Mouse (Mus musculus) erythroid progenitor cell, adult 5-6 weeks (primary cell): Measurements from ENCODE around the gene Olfr420. TPM values are rescaled to one million over a fixed set of nuclear protein-coding genes. Genes with fewer than 3 reads are reported as not detected.

Experiments
- ATAC-seq: replicated peaks from 2 replicates; pipeline ENCODE4 v1.8.0; 2016; ENCODE audit warnings: moderate number of reproducible peaks, mild to moderate bottlenecking, moderate TSS enrichment, inconsistent platforms; ENCODE audit not compliant: poor library complexity, low FRiP score, severe bottlenecking
- total RNA-seq, 2 experiments: library from RNA; stranded (forward) in 1 of 2; stranded (reverse) in 1 of 2; fragments of 150-400 nt in 1 of 2; fragments of 186-747, 209-891 nt in 1 of 2; gene quantifications; 2 replicates each; pipeline versions ENCODE4 v1.2.3 to v1.2.4; 2015 to 2017; ENCODE audit warnings: low replicate concordance in 2 of 2

Olfr420 gene
- not detected in 2 replicates for total RNA-seq (2015; ENCODE audit: low replicate concordance)
- total RNA-seq (2017; ENCODE audit: low replicate concordance) = 0.77 TPM in 1 of 2 replicates, not detected in the other

- ATAC-seq = no peak
These were observed at the start of gene Olfr420 for GRCm38 (mm10) chr1:174155333-174155732. Olfr420 (plus strand) TSS chr1:174155633.

- no peak for ATAC-seq
These were observed 34.4 kb upstream of the Olfr420 start, which contains the start of gene Olfr231 for GRCm38 (mm10) chr1:174121062-174121461. Olfr231 (minus strand) TSS chr1:174121162.

- no peak for ATAC-seq
These were observed 24.2 kb upstream of the Olfr420 start, which contains the start of gene Olfr424 for GRCm38 (mm10) chr1:174131217-174131616. Olfr424 (plus strand) TSS chr1:174131517.

- ATAC-seq = no peak
These were observed 23.4 kb upstream of the Olfr420 start for GRCm38 (mm10) chr1:174131999-174132398.

- no peak for ATAC-seq
These were observed 14.0 kb upstream of the Olfr420 start for GRCm38 (mm10) chr1:174141384-174141783.

GRCm38 (mm10) chr1:174146696-174147095 lies 8.7 kb upstream of the Olfr420 start:
- no peak for ATAC-seq

- ATAC-seq = no peak
These were observed 6.1 kb upstream of the Olfr420 start for GRCm38 (mm10) chr1:174149289-174149688.

GRCm38 (mm10) chr1:174157622-174158021 lies 2.2 kb downstream of the Olfr420 start:
- ATAC-seq = no peak

- ATAC-seq = peak; percentile 36
These were observed 3.1 kb downstream of the Olfr420 start for GRCm38 (mm10) chr1:174158512-174158911.

- ATAC-seq = peak; percentile 53
These were observed 3.7 kb downstream of the Olfr420 start for GRCm38 (mm10) chr1:174159095-174159494.

- ATAC-seq = no peak
These were observed 13.6 kb downstream of the Olfr420 start for GRCm38 (mm10) chr1:174169024-174169423.

GRCm38 (mm10) chr1:174170706-174171501 lies 15.5 kb downstream of the Olfr420 start:
- peak; percentile 41 for ATAC-seq

GRCm38 (mm10) chr1:174171537-174171936 lies 16.1 kb downstream of the Olfr420 start:
- peak; percentile 89 for ATAC-seq

- ATAC-seq = peak; percentile 82
These were observed 17.2 kb downstream of the Olfr420 start, which contains the start of gene Spta1 for GRCm38 (mm10) chr1:174172605-174173004. Spta1 (plus strand) TSS chr1:174172776.

GRCm38 (mm10) chr1:174204699-174205098 lies 49.3 kb downstream of the Olfr420 start:
- ATAC-seq = no peak

Other genes starting within 250 kb of the Olfr420 start
- gene Ifi211, start 242.6 kb upstream of the Olfr420 start, total RNA-seq (2015; ENCODE audit: low replicate concordance) = 5.0 and 16.3 TPM in 2 replicates
- gene Ifi211, start 242.6 kb upstream of the Olfr420 start, total RNA-seq (2017; ENCODE audit: low replicate concordance) = 2.7 and 5.3 TPM in 2 replicates
- 54.8 and 103 TPM in 2 replicates for gene Mndal, start 213.1 kb upstream of the Olfr420 start, total RNA-seq (2015; ENCODE audit: low replicate concordance)
- gene Mndal, start 213.1 kb upstream of the Olfr420 start, total RNA-seq (2017; ENCODE audit: low replicate concordance) = 12.8 and 34.0 TPM in 2 replicates
- gene Ifi203, start 213.0 kb upstream of the Olfr420 start, total RNA-seq (2015; ENCODE audit: low replicate concordance) = 25.2 and 30.6 TPM in 2 replicates
- 7.5 and 8.6 TPM in 2 replicates for gene Ifi203, start 213.0 kb upstream of the Olfr420 start, total RNA-seq (2017; ENCODE audit: low replicate concordance)
- gene Ifi202b, start 172.9 kb upstream of the Olfr420 start, total RNA-seq (2015; ENCODE audit: low replicate concordance) = not detected in 2 replicates
- not detected in 2 replicates for gene Ifi202b, start 172.9 kb upstream of the Olfr420 start, total RNA-seq (2017; ENCODE audit: low replicate concordance)
- gene Ifi205, start 123.8 kb upstream of the Olfr420 start, total RNA-seq (2015; ENCODE audit: low replicate concordance) = 1.3 and 4.7 TPM in 2 replicates
- gene Ifi205, start 123.8 kb upstream of the Olfr420 start, total RNA-seq (2017; ENCODE audit: low replicate concordance) = 5.5 TPM in 1 of 2 replicates, not detected in the other
- not detected in 2 replicates for gene Olfr433, start 114.9 kb upstream of the Olfr420 start, total RNA-seq (2015; ENCODE audit: low replicate concordance)
- gene Olfr433, start 114.9 kb upstream of the Olfr420 start, total RNA-seq (2017; ENCODE audit: low replicate concordance) = not detected in 2 replicates
- not detected in 2 replicates for gene Olfr432, start 106.4 kb upstream of the Olfr420 start, total RNA-seq (2015; ENCODE audit: low replicate concordance)
- gene Olfr432, start 106.4 kb upstream of the Olfr420 start, total RNA-seq (2017; ENCODE audit: low replicate concordance) = not detected in 2 replicates
- not detected in 2 replicates for gene Olfr430, start 89.0 kb upstream of the Olfr420 start, total RNA-seq (2015; ENCODE audit: low replicate concordance)
- not detected in 2 replicates for gene Olfr430, start 89.0 kb upstream of the Olfr420 start, total RNA-seq (2017; ENCODE audit: low replicate concordance)
- not detected in 2 replicates for gene Olfr429, start 71.3 kb upstream of the Olfr420 start, total RNA-seq (2015; ENCODE audit: low replicate concordance)
- gene Olfr429, start 71.3 kb upstream of the Olfr420 start, total RNA-seq (2017; ENCODE audit: low replicate concordance) = not detected in 2 replicates
- gene Olfr427, start 58.7 kb upstream of the Olfr420 start, total RNA-seq (2015; ENCODE audit: low replicate concordance) = not detected in 2 replicates
- not detected in 2 replicates for gene Olfr427, start 58.7 kb upstream of the Olfr420 start, total RNA-seq (2017; ENCODE audit: low replicate concordance)
- gene Olfr231, start 34.5 kb upstream of the Olfr420 start, total RNA-seq (2015; ENCODE audit: low replicate concordance) = 0.36 and 2.5 TPM in 2 replicates
- gene Olfr231, start 34.5 kb upstream of the Olfr420 start, total RNA-seq (2017; ENCODE audit: low replicate concordance) = 1.2 and 3.5 TPM in 2 replicates
- gene Olfr424, start 24.1 kb upstream of the Olfr420 start, total RNA-seq (2015; ENCODE audit: low replicate concordance) = not detected in 2 replicates
- gene Olfr424, start 24.1 kb upstream of the Olfr420 start, total RNA-seq (2017; ENCODE audit: low replicate concordance) = not detected in 2 replicates
- gene Spta1, start 17.1 kb downstream of the Olfr420 start, total RNA-seq (2015; ENCODE audit: low replicate concordance) = 506 and 527 TPM in 2 replicates
- 1,343 and 1,534 TPM in 2 replicates for gene Spta1, start 17.1 kb downstream of the Olfr420 start, total RNA-seq (2017; ENCODE audit: low replicate concordance)
- gene Olfr419, start 96.4 kb downstream of the Olfr420 start, total RNA-seq (2015; ENCODE audit: low replicate concordance) = not detected in 2 replicates
- 0.90 and 1.7 TPM in 2 replicates for gene Olfr419, start 96.4 kb downstream of the Olfr420 start, total RNA-seq (2017; ENCODE audit: low replicate concordance)
- gene Mptx1, start 174.9 kb downstream of the Olfr420 start, total RNA-seq (2015; ENCODE audit: low replicate concordance) = not detected in 2 replicates
- gene Mptx1, start 174.9 kb downstream of the Olfr420 start, total RNA-seq (2017; ENCODE audit: low replicate concordance) = not detected in 2 replicates
- not detected in 2 replicates for gene Olfr417, start 209.5 kb downstream of the Olfr420 start, total RNA-seq (2015; ENCODE audit: low replicate concordance)
- 1.3 TPM in 1 of 2 replicates, not detected in the other for gene Olfr417, start 209.5 kb downstream of the Olfr420 start, total RNA-seq (2017; ENCODE audit: low replicate concordance)
- gene Olfr248, start 235.4 kb downstream of the Olfr420 start, total RNA-seq (2015; ENCODE audit: low replicate concordance) = not detected in 2 replicates
- not detected in 2 replicates for gene Olfr248, start 235.4 kb downstream of the Olfr420 start, total RNA-seq (2017; ENCODE audit: low replicate concordance)